Mouse (Mus musculus) kidney, adult 18-20 months (tissue): ENCODE data around the gene Arl8b.

Experiments
- DNase-seq: peaks from one replicate; pipeline ENCODE4 v3.0.0; 2021

Gene Arl8b

GRCm38 (mm10) chr6:108782526-108783183 is at the start of gene Arl8b:
Gene Arl8b, plus strand, starts transcription at chr6:108783099.
- DNase-seq: peak; percentile 95

DNA sequence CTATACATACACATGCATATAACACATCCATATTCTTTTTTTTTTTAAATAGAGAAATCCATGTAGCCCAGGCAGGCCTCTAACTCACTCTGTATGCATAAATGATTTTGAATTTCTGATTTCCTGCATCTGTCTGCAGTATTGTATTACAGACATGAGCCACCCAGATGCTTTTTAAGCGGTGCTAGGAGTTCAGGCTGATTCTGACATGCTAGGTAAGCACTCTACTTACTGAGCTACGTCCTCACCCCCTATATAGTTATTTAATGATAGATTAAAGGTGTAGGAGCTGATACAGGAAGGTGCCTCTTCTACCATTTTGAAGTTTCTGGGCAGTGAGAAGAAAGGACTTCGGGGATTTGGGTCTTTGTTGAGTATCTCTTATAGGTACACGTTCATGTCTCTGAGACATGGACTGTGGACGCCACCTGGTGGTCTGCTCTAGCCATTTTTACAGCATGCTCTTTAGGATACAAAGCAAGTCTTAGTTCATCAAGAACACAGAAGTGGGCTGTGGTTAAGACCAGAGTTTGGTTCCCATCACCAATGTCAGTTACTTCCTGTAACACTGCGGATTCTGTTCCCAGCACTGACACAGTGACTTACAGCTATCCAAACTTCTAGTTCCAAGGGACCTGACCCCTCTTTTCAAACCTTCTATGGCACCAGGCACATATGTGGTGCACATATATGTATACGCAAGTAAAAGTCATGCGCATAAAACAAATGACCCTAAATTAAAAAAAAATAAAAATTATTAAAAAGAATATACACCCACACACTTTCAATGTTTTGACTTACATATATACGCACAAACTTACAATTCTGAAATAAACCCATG is 46.8 kb upstream of the Arl8b start:
- peak; percentile 81 for DNase-seq

DNA sequence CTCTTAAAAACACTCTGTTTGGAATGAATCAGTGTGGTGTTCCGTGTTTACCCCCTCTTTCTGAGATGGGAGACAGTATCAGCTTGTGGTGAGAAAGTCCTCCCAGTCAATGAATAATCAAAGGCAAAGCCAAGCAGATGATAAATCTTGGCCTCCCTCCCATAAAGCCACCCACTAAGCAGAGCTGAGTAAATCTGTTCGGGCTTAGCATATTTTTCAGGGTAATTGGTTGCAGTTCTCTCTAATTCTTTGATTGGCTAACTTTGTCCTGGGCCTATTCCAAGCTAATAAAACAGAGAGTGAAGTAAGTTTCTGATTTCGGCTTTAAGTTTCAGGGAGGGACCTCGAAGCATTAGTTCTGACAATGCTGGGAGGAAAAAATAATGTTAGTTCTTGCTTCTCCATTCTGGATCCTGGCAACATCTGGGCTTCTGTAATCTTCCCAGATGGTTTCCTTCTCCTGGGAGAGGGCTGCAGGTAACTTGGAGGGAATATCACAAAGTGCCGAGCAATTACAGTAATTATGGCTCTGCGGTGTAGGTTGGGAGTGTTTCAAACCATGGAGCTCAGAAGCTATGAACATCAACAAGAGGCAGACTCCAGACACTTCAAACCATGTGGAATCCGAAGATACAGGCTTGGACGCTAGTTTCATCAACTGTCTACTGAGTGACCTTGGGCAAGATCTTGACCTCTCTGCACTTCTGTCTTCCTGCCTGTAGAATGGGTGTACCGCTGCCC is 44.3 kb upstream of the Arl8b start:
- DNase-seq: no peak

DNA sequence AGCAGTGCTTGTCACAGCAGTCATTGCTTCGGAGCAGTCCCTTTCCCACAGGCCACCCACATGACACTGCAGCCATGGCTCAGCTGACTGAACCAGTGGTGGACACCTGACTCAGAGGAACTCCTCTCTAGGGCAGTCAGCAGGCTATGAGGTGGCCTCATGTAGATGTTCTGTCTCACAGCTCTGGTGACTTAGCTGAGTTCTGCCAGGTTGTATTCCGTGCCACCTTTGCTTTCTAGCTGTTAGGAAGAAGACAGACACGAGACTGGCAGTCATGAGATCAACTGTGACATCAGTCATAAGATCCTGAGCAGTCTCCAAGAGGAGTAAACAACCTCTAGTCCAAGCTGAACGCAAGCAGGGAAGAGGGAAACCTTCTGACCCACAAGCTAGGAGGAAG is 42.3 kb upstream of the Arl8b start:
- no peak for DNase-seq

DNA sequence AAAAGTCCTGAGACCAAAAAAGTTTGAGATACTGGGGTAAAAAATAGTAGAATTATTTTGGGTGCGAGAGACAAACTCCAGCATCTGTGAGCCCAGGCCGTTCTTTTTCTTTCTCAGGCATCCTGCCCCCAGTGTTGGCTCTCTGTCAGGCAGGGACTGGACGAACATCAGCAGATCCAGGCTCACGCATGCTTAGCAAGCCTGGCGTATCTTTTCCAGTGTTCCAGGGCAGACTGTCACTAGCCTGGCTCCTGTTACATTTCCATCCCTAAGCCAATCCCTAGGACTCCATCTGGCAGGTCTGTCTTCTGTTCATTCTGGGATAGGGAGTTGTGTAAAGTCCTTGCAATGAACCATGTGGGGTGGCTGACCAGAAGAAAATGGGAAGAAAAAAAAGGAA is 39.2 kb upstream of the Arl8b start:
- no peak for DNase-seq

- DNase-seq: no peak
Observed at GRCm38 (mm10) chr6:108751324-108751723, 31.6 kb upstream of the Arl8b start.

DNA sequence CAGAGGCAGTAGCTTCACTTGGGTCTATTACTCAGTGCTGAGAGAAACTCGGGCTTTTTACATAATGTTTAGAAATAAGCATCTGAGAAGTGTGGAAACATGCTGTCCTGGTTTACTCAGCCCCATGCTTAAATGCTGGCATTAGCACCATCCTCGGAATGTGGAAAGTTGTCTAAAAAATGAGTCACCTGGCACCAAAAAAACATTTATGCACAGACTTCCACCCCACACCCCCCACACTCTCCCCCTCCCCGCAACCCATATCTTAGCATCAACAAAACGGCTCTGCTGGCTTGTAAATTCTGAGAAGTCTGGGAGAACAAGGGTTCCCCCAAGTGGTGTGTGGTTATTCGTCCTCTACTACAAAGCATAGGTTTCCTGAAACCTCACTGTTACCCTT is 30.5 kb upstream of the Arl8b start:
- DNase-seq: no peak

DNA sequence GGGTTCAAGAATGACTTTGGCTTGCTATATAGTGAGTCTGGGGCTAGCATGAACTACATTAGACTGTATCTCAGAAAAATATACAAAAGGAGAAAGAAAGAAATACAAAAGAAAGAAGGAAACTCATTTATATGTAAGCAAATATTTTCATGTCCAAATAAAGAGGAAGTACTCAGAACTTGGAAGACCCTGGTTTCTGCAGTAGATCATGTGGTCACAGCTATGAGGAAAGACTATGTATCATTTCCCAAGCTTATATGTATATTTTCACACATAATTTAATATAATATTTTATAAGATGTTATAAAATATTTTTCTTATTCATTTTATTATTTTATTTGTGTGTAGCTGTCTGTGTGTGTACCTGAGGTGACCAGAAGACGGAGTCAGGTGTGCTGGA is 29.4 kb upstream of the Arl8b start:
- DNase-seq: no peak

DNA sequence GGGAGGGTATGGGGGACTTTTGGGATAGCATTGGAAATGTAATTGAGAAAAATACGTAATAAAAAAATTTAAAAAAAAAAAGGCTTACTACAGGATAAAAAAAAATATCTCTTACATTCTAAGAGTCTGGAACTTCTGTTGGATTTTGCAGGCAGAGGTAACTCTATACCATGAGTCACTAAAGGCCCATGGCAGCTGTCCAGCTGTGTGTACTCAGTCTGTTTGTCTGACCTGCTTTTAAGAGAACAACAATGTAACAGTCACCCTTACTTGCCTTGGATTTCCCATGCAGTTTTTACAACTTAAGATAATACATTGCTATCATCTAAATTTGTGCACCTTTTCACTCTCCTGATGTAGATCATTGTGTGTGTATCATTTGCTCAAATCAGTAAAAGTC is 28.5 kb upstream of the Arl8b start:
- DNase-seq: no peak

- no peak for DNase-seq
Observed at GRCm38 (mm10) chr6:108755936-108756335, 27.0 kb upstream of the Arl8b start.

GRCm38 (mm10) chr6:108758997-108759697 is 23.8 kb upstream of the Arl8b start:
- DNase-seq: no peak

GRCm38 (mm10) chr6:108759698-108760039 is 23.2 kb upstream of the Arl8b start:
- peak; percentile 50 for DNase-seq

GRCm38 (mm10) chr6:108770880-108771279 is 12.0 kb upstream of the Arl8b start:
- DNase-seq: no peak

GRCm38 (mm10) chr6:108772913-108773312 is 10.0 kb upstream of the Arl8b start:
- peak; percentile 83 for DNase-seq

DNA sequence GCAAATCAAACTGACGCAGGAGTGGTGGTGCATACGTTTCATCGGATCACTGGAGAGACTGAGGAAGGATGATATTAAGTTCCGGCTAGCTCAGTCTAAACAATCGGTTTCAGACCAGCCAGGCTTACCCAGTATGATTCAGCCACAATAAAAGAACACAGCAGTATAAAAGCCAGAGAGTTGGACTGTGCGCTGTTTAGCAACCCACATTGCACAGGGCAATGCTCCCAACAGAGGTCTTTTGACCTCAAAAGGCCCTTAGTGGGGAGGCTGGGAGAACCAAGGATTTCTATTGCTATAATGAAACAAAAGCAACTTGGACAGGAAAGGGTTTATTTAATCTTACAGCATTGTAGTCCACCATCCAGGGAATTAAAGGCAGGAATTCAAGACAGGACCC is 9.4 kb upstream of the Arl8b start:
- DNase-seq: no peak

- DNase-seq: no peak
Observed at GRCm38 (mm10) chr6:108776274-108776673, 6.6 kb upstream of the Arl8b start.

- no peak for DNase-seq
Observed at GRCm38 (mm10) chr6:108777560-108778287, 5.2 kb upstream of the Arl8b start.

- no peak for DNase-seq
Observed at GRCm38 (mm10) chr6:108778399-108778798, 4.5 kb upstream of the Arl8b start.

DNA sequence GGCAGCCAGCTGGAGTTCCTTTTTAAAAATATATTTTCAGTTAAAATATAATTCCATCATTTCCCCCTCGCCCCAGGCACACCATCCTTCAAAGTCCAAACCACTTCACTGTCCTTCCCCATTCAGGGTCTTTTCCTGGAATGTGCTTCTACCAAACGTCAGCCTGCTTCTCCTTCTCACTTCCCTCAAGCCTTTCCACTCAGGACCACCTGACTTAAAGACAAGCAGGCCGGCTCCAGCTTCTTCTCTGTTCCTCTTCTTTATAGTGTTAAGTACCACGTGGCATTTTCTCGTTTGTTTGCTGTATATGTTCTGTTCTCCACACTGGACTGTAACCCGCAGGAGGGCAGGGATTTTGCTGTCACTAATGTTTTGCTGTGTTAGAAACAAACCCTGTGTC is 1.0 kb upstream of the Arl8b start:
- DNase-seq: no peak

DNA sequence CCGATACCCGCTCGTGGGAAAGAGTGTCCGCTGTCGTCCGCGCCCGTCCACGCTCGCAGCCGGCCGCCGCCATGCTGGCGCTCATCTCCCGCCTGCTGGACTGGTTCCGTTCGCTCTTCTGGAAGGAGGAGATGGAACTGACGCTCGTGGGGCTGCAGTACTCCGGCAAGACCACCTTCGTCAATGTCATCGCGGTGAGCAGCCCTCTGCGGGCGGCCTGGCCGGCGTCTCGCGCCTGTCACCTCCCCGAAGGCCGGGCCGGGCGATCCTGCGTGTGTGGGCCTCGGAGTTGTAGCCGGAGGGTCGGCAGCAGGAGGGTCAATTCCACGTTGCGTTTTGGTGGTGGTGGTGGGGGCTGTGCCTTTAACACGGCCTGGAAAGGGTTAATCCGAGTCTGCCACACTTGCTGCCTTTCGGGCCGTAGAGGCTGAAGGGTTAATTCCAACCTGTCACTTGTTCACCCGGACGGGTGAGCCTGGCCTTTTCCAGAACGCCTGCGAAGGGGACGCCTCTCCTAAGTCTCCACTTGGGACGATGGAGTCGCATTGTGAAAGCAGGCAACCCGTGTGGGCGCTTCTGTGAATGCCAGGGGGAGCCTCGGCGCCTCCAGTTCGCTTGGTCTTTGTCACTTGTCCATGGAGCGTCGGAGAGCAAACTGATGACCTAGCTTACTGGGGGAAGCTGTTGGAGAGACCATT is 434 bp downstream of the Arl8b start:
- peak; percentile 47 for DNase-seq

DNA sequence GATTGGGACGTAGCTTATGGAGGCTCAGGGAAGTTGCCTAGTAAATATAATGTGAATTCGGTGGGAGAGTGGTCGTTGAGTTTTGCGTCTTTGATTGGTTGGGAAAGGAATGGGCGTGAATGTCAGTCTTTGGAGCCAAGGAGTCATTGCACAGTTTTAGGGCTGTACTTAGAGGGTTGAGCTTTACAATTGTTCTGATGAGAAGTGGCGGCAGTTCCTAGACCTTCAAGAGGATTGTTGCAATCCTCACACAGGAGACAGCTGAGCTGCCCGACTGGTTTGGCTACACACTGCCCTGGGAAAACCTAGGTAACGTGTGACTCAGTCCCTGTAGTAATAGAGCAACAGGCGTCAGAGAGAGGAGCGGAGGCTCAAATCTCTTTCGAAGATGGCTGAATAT is 1.2 kb downstream of the Arl8b start:
- DNase-seq: no peak

- no peak for DNase-seq
Observed at GRCm38 (mm10) chr6:108784796-108785195, 1.9 kb downstream of the Arl8b start.
